Mouse (Mus musculus) adrenal gland, postnatal 14 days (tissue): ENCODE data around the gene Gabre. TPM values are rescaled to one million over a fixed set of nuclear protein-coding genes. Genes with fewer than 3 reads are reported as not detected.

ENCODE experiments used
- DNase-seq: peaks from one replicate; pipeline ENCODE4 v3.0.0; 2021; ENCODE audit warnings: mixed read lengths
- long read RNA-seq, 2 experiments: library from polyadenylated mRNA; stranded (forward); transcript quantifications; one replicate each; pipeline ENCODE4 v2.0.0; 2021
- microRNA-seq, 2 experiments: library from miRNA; unstranded; fragments of <30 nt; microRNA quantifications; one replicate each; pipeline ENCODE4 v1.2.0; 2021
- total RNA-seq: library from RNA; stranded (reverse); gene quantifications from 2 replicates; pipeline ENCODE4 v1.2.3, GENCODE M21; 2021

The Gabre gene
- total RNA-seq, result 0.63 and 0.71 TPM in 2 replicates
- long read RNA-seq, experiment 1, result 0 reads
- long read RNA-seq, experiment 2, result 0 reads

DNA sequence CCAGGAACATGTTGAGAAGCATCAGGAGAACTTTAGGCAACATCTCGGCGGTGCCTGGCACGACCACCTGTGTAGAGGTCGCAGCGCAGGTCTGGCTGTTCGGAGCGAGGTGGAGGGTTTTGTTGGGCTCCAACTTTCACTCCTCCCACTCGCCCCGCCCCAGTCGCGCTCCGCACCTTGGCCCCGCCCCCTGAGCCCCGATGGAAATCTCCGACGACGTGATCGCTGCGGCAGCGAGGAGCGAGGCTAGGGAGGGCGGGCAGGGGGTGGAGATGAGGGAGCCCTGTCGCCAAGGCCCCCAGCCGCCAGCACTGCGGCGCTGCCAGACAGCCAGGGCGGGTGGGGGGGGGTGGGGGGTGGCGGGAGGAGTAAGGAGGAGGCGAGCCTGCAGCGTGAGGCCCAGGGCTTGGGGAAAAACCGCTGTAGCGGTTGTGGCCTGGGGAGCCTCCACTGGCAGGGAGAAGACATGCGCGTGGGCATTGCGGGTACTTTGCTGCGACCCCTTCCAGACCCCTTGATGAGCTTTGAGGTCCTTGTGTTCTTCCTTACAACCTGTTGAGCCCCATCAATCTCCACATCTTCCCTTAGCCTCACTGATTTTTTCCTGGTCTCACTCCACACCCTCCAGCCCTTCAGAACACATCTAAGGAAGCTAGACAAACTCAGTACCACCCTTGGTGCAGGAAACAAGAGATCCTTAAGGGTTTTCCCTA is at the start of gene Gabre:
Gene Gabre (minus strand): TSS at position 145 of the 713 bp plus-strand sequence.
- DNase-seq, result peak; percentile 72

GRCm38 (mm10) chrX:72297812-72298211 is 23.2 kb upstream of the Gabre start:
- no peak for DNase-seq

GRCm38 (mm10) chrX:72275372-72275663 is 715 bp upstream of the Gabre start:
- DNase-seq, result no peak

DNA sequence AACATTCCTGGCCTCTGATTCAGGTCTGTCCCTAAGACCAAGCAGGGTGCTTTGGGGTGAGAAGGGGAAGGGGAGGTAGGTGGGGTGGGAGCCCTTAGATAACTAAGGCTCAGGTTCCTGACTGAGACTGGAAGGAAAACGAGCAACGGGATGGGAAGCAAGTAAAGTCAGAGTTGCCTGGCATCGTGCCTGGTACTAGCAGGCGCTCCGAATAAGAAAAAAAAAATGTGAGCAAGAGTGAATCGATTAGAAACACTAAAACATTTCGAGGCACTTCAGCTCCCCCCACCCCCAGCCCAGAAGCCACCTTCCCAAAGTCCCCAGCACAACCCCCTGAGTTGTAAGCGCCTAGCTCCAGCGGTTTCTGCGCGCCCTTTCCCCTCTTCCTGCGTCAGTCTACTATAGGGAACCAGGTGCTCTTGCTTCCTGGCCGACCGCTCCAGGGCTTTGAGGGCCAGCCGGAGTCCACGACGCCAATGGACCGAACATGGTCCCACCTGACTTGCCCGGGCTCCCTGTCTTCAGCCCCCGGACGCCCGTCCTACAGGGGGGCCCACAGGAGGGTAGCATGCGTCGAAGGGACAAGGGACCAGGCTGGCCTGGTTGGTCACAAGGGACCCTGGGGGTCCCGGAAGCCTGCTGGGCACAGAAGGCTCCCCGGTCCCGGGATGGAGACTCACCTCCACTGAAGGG is 491 bp downstream of the Gabre start:
- DNase-seq, result no peak

DNA sequence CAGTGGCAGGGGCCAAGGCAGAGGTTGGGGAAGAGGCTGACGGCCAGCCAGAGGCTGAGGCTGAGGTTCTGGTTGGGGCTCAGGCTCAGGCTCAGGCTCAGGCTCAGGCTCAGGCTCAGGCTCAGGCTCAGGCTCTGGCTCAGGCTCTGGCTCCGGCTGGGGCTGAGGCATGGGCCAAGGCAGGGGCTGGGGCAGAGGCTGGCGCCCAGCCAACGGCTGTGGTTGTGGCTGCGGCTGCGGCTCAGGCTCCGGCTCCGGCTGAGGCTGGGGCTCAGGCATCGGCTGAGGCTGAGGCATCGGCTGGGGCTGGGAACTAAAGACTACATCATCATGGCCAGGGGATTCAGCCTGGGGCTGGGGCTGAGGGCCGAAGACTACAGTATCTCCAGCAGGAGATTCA is 4.0 kb downstream of the Gabre start:
- DNase-seq, result no peak

GRCm38 (mm10) chrX:72221717-72222116 is 52.9 kb downstream of the Gabre start, which contains the start of gene Magea4:
Gene Magea4 (plus strand): TSS chrX:72222017.
- no peak for DNase-seq

Small RNA genes lying within 50 kb of the gene (microRNA-seq; reads per million reads assigned to microRNA genes)
- gene Mir224, result 189 to 277 reads per million in 2 experiments
- gene Mir452, result 14.1 to 26.6 reads per million in 2 experiments

Other genes with a start within 250 kb of the Gabre start
- gene Magea4, start 52.8 kb downstream of the Gabre start, total RNA-seq, result not detected in 2 replicates
- gene Magea10, start 112.1 kb upstream of the Gabre start, total RNA-seq, result not detected in 2 replicates